Mouse (Mus musculus): Measurements from ENCODE around the gene Morn5.

- no peak for TF ChIP-seq POLR2A (IDR thresholded peaks at IDR 0.05; ENCODE audit: borderline replicate concordance, insufficient read depth, low read length)
- no peak for TF ChIP-seq CTCF (IDR thresholded peaks at IDR 0.05; ENCODE audit: borderline replicate concordance, insufficient read depth, low read depth, low read length)
Observed at GRCm38 (mm10) chr2:36098021-36098420, 48.8 kb downstream of the Morn5 start.
